Mouse (Mus musculus): ENCODE results near the gene Lgals3bp. TPM values are rescaled to one million over a fixed set of nuclear protein-coding genes. Genes with fewer than 3 reads are reported as not detected.

Gene Lgals3bp
- total and polyA plus RNA-seq, 3 experiments = 20.2 to 121 (median 28.6) TPM

DNA sequence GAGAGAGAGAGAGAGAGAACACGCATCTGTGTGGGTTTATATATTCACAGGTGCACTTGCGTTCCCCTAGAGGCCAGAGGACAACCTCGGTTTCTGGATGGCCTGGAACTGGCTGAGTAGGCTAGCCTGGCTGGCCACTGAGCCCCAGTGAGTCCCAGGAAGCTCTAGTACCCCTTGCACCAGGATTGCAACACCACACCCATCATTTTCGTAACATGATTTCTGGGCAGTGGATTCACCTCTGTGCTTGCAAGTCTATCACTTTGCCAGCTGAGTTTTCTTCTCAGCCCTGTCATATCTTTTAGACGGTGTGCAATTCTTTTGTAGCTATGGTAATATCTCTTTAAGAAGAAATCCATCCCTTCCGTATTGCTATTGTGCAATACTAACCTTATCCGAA, 18.4 kb upstream of the Lgals3bp start:
- no peak for TF ChIP-seq EP300 (IDR thresholded peaks at IDR 0.05; ENCODE audit: insufficient read depth, low read depth, low read length)
- TF ChIP-seq CTCF (IDR thresholded peaks at IDR 0.05) = no peak
- no peak for TF ChIP-seq POLR2A (IDR thresholded peaks at IDR 0.05; ENCODE audit: insufficient read depth, low read depth, low read length)
- no peaks in the 10 kb centered on the region for H3K27me3 ChIP-seq (ENCODE audit: control insufficient read depth, insufficient read depth, low read length)
- H3K4me3 ChIP-seq = no peak overlapping the region
- no peak overlapping the region for H3K27ac ChIP-seq
- no peak overlapping the region for H3K9ac ChIP-seq (ENCODE audit: low read depth, low read length)
- DNase-seq = no peak
- H3K4me1 ChIP-seq (ENCODE audit: control insufficient read depth, insufficient read depth, low read length) = peaks cover 28% of the 10 kb centered on the region
- intact Hi-C loops (cut with DNase I) = no loop called here
- H3K36me3 ChIP-seq (ENCODE audit: control insufficient read depth, insufficient read depth, low read length) = no peaks in the 10 kb centered on the region
- H3K79me2 ChIP-seq (replicated peaks; ENCODE audit: control insufficient read depth, insufficient read depth, low read length) = peaks cover 3% of the 10 kb centered on the region
- 76% methylated on average over 7 of the region's 7 CpGs for WGBS

DNA sequence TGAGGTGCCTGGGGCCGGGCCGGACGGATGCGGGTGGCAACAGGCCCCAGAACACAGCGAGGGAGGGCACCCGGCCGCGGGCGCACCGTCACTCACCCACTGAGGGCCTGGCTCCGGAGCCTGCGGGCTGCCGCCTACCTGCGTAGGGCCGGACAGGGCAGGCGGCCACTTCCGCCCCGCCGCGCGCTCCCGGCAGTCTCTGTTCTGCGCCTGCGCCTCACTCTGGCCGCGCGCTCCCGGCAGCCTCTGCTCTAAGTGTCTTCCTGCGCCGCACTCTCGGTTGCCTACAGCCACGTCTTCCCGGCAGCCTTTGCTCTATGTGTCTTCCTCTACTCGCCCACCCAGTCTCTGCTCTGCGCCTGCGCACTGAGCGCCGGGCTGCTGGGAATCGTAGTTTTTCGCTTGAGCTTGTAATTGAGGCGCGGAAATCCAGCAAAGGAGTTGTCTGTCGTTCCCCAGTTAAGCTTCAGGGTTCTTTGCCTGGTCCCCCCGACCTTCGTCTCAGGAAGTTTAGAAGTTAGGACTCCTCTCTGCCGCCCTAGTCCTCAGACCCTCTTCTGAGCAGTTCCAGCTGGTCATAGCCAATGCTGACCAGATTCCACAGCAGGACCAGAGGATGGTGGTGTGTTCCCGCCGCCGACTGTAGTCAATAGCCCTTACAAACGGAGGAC, 17.1 kb upstream of the Lgals3bp start, which contains the start of gene Cant1:
Gene Cant1 (minus strand): TSS at position 253 of the 671 bp plus-strand sequence.
- H3K4me1 ChIP-seq (ENCODE audit: control insufficient read depth, insufficient read depth, low read length) = peaks cover 20% of the 10 kb centered on the region
- no peaks in the 10 kb centered on the region for H3K36me3 ChIP-seq (ENCODE audit: control insufficient read depth, insufficient read depth, low read length)
- H3K4me3 ChIP-seq = peak within 1 kb of the TSS; percentile 92
- WGBS = under 1% methylated on average over 50 of the region's 50 CpGs
- intact Hi-C loops (cut with DNase I) = no loop called here
- peak within 1 kb of the TSS; percentile 97 for H3K9ac ChIP-seq (ENCODE audit: low read depth, low read length)
- TF ChIP-seq POLR2A (IDR thresholded peaks at IDR 0.05; ENCODE audit: insufficient read depth, low read depth, low read length) (peak; percentile 76), EP300 (IDR thresholded peaks at IDR 0.05; ENCODE audit: insufficient read depth, low read depth, low read length) (0 out of 2 replicates have a peak, but pooled peaks have one; percentile 59), CTCF (IDR thresholded peaks at IDR 0.05) (no peak)
- H3K79me2 ChIP-seq (replicated peaks; ENCODE audit: control insufficient read depth, insufficient read depth, low read length) = peaks cover 3% of the 10 kb centered on the region
- no peaks in the 10 kb centered on the region for H3K27me3 ChIP-seq (ENCODE audit: control insufficient read depth, insufficient read depth, low read length)
- peak; percentile 96 to 99 for DNase-seq
- H3K27ac ChIP-seq = peak within 1 kb of the TSS; percentile 97

DNA sequence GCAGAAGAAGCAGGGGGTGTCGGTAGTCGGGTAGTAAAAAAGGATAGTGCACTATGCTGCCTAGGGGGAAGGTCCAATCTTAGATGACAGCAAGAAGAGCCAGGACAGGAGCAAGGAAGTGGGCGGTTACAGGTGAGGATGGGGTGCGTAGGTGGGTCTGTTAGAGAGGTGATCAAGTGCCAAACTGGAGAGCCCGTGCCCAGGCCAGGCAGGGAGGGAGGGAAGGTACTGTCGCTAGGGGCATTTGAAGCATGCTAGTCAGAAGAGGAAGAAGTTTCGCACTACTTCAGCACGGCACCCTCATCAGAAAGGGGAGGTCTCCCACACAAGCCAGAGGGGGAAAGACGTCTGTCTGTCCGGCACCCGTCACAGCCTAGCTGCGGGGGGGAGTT, 16.5 kb upstream of the Lgals3bp start:
- Histone ChIP-seq H3K4me3 (peak overlapping the region; percentile 92), H3K9ac (ENCODE audit: low read depth, low read length) (peak overlapping the region; percentile 97), H3K36me3 (ENCODE audit: control insufficient read depth, insufficient read depth, low read length) (no peaks in the 10 kb centered on the region), H3K27me3 (ENCODE audit: control insufficient read depth, insufficient read depth, low read length) (no peaks in the 10 kb centered on the region), H3K27ac (peak overlapping the region; percentile 97), H3K79me2 (replicated peaks; ENCODE audit: control insufficient read depth, insufficient read depth, low read length) (peaks cover 3% of the 10 kb centered on the region), H3K4me1 (ENCODE audit: control insufficient read depth, insufficient read depth, low read length) (peaks cover 18% of the 10 kb centered on the region)
- TF ChIP-seq POLR2A (IDR thresholded peaks at IDR 0.05; ENCODE audit: insufficient read depth, low read depth, low read length) (no peak), EP300 (IDR thresholded peaks at IDR 0.05; ENCODE audit: insufficient read depth, low read depth, low read length) (no peak), CTCF (IDR thresholded peaks at IDR 0.05) (no peak)
- intact Hi-C loops (cut with DNase I) = no loop called here
- 2% methylated on average over 12 of the region's 12 CpGs for whole genome bisulfite sequencing
- no peak for DNase-seq

DNA sequence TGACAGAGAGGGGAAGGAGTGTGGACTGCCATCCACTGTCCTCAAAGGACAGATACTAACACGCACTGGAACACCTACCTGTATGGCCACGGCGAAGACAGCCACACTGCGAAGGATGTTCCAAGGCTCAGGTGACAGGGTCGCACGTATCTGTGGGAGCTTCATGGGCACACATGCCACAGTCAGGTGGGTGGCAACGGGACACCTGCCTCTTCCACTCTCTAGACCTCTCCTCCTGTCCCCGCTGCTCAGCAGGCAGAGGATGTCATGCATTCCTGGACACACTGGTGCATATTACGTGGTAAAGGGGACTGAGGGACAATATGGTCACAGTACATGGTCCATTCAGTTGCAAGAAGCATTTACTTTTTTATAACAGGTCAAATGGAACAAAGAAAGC, 15.6 kb upstream of the Lgals3bp start:
- no peak for DNase-seq
- H3K27ac ChIP-seq = no peak overlapping the region
- no peak for TF ChIP-seq EP300 (IDR thresholded peaks at IDR 0.05; ENCODE audit: insufficient read depth, low read depth, low read length)
- TF ChIP-seq POLR2A (IDR thresholded peaks at IDR 0.05; ENCODE audit: insufficient read depth, low read depth, low read length) = no peak
- TF ChIP-seq CTCF (IDR thresholded peaks at IDR 0.05) = no peak
- H3K27me3 ChIP-seq (ENCODE audit: control insufficient read depth, insufficient read depth, low read length) = no peaks in the 10 kb centered on the region
- WGBS = 91% methylated on average over 9 of the region's 9 CpGs
- no peak overlapping the region for H3K9ac ChIP-seq (ENCODE audit: low read depth, low read length)
- no peaks in the 10 kb centered on the region for H3K36me3 ChIP-seq (ENCODE audit: control insufficient read depth, insufficient read depth, low read length)
- intact Hi-C loops (cut with DNase I) = no loop called here
- H3K79me2 ChIP-seq (replicated peaks; ENCODE audit: control insufficient read depth, insufficient read depth, low read length) = peaks cover 3% of the 10 kb centered on the region
- no peak overlapping the region; the same call in 1 of the 2 replicates for H3K4me3 ChIP-seq
- peaks cover 18% of the 10 kb centered on the region for H3K4me1 ChIP-seq (ENCODE audit: control insufficient read depth, insufficient read depth, low read length)

DNA sequence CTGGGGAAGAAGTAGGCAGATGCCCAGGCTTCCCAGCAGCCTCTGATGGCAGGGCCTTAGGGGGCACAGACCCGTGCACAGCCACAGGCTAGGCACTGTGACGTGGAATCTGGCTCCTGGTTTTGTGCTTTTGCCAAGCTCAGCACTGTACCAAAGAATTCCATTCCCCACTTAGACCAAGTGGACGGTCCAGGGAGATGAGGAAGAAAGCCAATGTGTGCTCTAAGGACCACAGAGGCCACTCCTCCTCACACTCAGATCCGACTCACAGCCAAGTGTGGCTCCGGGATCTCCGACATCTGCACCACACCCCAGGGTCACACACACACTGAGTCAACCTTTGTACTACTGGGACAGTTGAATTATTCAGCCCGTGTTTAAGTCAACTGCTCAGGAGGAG, 14.2 kb upstream of the Lgals3bp start:
- Histone ChIP-seq H3K79me2 (replicated peaks; ENCODE audit: control insufficient read depth, insufficient read depth, low read length) (peaks cover 3% of the 10 kb centered on the region), H3K4me1 (ENCODE audit: control insufficient read depth, insufficient read depth, low read length) (peaks cover 18% of the 10 kb centered on the region), H3K27me3 (ENCODE audit: control insufficient read depth, insufficient read depth, low read length) (no peaks in the 10 kb centered on the region), H3K4me3 (no peak overlapping the region), H3K27ac (no peak overlapping the region), H3K36me3 (ENCODE audit: control insufficient read depth, insufficient read depth, low read length) (no peaks in the 10 kb centered on the region), H3K9ac (ENCODE audit: low read depth, low read length) (no peak overlapping the region)
- DNase-seq = no peak
- WGBS = 26% methylated on average over 7 of the region's 7 CpGs
- TF ChIP-seq POLR2A (IDR thresholded peaks at IDR 0.05; ENCODE audit: insufficient read depth, low read depth, low read length) = no peak
- no peak for TF ChIP-seq EP300 (IDR thresholded peaks at IDR 0.05; ENCODE audit: insufficient read depth, low read depth, low read length)
- no peak for TF ChIP-seq CTCF (IDR thresholded peaks at IDR 0.05)
- intact Hi-C loops (cut with DNase I) = no loop called here

DNA sequence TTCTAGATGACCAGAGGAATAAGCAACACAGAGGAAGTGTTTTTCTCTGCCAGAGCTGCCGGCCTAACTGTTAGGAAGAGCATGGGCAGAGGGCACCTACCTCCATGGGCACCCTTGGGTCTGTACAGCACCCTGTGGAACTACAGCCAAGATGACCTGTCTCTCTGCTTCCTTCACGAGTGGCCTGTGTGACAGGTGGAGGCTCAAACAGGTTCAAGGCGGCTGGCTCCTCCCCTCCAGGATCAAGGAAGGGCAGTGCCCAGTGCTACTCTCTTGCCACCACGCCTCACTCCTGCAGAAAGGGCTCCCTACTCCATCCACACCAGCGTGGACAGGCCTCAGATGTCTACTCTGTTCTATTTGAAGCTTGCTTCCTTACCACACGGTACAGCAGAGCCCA, 13.7 kb upstream of the Lgals3bp start:
- intact Hi-C loops (cut with DNase I) = no loop called here
- 71% methylated on average over 6 of the region's 6 CpGs for WGBS
- H3K4me1 ChIP-seq (ENCODE audit: control insufficient read depth, insufficient read depth, low read length) = peaks cover 18% of the 10 kb centered on the region
- no peak for TF ChIP-seq EP300 (IDR thresholded peaks at IDR 0.05; ENCODE audit: insufficient read depth, low read depth, low read length)
- no peak for TF ChIP-seq CTCF (IDR thresholded peaks at IDR 0.05)
- TF ChIP-seq POLR2A (IDR thresholded peaks at IDR 0.05; ENCODE audit: insufficient read depth, low read depth, low read length) = no peak
- no peaks in the 10 kb centered on the region for H3K36me3 ChIP-seq (ENCODE audit: control insufficient read depth, insufficient read depth, low read length)
- H3K9ac ChIP-seq (ENCODE audit: low read depth, low read length) = no peak overlapping the region
- H3K27ac ChIP-seq = no peak overlapping the region
- H3K79me2 ChIP-seq (replicated peaks; ENCODE audit: control insufficient read depth, insufficient read depth, low read length) = peaks cover 3% of the 10 kb centered on the region
- no peak overlapping the region for H3K4me3 ChIP-seq
- no peaks in the 10 kb centered on the region for H3K27me3 ChIP-seq (ENCODE audit: control insufficient read depth, insufficient read depth, low read length)
- no peak for DNase-seq

All from heart, adult 2 months (tissue).